Mouse (Mus musculus) liver, embryonic 16.5 days (tissue): ENCODE data around the gene Caln1. TPM values are rescaled to one million over a fixed set of nuclear protein-coding genes. Genes with fewer than 3 reads are reported as not detected.

Experiments
- ATAC-seq: fragments of 200-750 bp; cut with Nextera tagmentation; 2 replicates; pipeline ENCODE4 v1.8.0; 2017; ENCODE audit warnings: low read depth, mild to moderate bottlenecking, moderate number of reproducible peaks, moderate library complexity
- H3K27ac ChIP-seq: fragments of 300-500 bp; sonication (generic); 2 replicates; pipeline ENCODE4 v1.5.1; 2014; ENCODE audit warnings: mild to moderate bottlenecking, low read length
- H3K27me3 ChIP-seq: fragments of 300-500 bp; sonication (generic); 2 replicates; pipeline ENCODE4 v1.6.1; 2014; ENCODE audit warnings: low read depth, low read length, mixed read lengths; ENCODE audit not compliant: control insufficient read depth, insufficient read depth
- H3K36me3 ChIP-seq: fragments of 300-500 bp; sonication (generic); 2 replicates; pipeline ENCODE4 v1.6.1; 2014; ENCODE audit warnings: mild to moderate bottlenecking; ENCODE audit not compliant: control insufficient read depth, insufficient read depth
- H3K4me1 ChIP-seq: fragments of 300-500 bp; sonication (generic); 2 replicates; pipeline ENCODE4 v1.6.1; 2014; ENCODE audit warnings: low read depth, low read length, mixed read lengths; ENCODE audit not compliant: control insufficient read depth
- H3K4me2 ChIP-seq: fragments of 300-500 bp; sonication (generic); 2 replicates; pipeline ENCODE4 v1.6.1; 2014; ENCODE audit warnings: low read depth, low read length, mixed read lengths
- H3K4me3 ChIP-seq: fragments of 300-500 bp; sonication (generic); 2 replicates; pipeline ENCODE4 v1.5.1; 2014; ENCODE audit warnings: low read depth, mild to moderate bottlenecking, low read length
- H3K9ac ChIP-seq: fragments of 300-500 bp; sonication (generic); 2 replicates; pipeline ENCODE4 v1.6.1; 2014; ENCODE audit warnings: low read depth, low read length
- H3K9me3 ChIP-seq: fragments of 300-500 bp; sonication (generic); replicated peaks from 2 replicates; pipeline ENCODE4 v1.6.1; 2016; ENCODE audit warnings: low read length; ENCODE audit not compliant: control insufficient read depth
- WGBS: fragments of 180-500 bp; shearing (Covaris S2); extraction: QIAGEN DNeasy Blood & Tissue Kit; methylation state at CpG from one replicate; pipeline ENCODE4 v1.1.7; 2014; ENCODE audit not compliant: insufficient replicate concordance; 5-methylcytosine and 5-hydroxymethylcytosine counted together
- polyA plus RNA-seq: library from polyadenylated mRNA; unstranded; fragments of >200 nt; fragmentation: Nextera tagmentation; extraction: Ambion mirVana; gene quantifications from 2 replicates; pipeline ENCODE4 v1.2.1, GENCODE M21; 2015

Gene Caln1
- polyA plus RNA-seq, 1 experiment from 2014 or later = not detected

- H3K4me2 ChIP-seq = no peak overlapping the region
- H3K9me3 ChIP-seq = no peaks in the 10 kb centered on the region
- H3K9ac ChIP-seq = no peak overlapping the region
- ATAC-seq = no peak
- H3K27ac ChIP-seq = no peak overlapping the region
- H3K27me3 ChIP-seq = no peaks in the 10 kb centered on the region
- H3K4me3 ChIP-seq = no peak overlapping the region
- 56% methylated on average over 12 of the region's 12 CpGs for WGBS
- no peaks in the 10 kb centered on the region for H3K4me1 ChIP-seq
- no peaks in the 10 kb centered on the region for H3K36me3 ChIP-seq
Measured at GRCm38 (mm10) chr5:130476741-130477140, 107.5 kb downstream of the Caln1 start.

GRCm38 (mm10) chr5:130480290-130480689 lies 111.0 kb downstream of the Caln1 start:
- Histone ChIP-seq H3K9ac (no peak overlapping the region), H3K4me1 (no peaks in the 10 kb centered on the region), H3K27ac (no peak overlapping the region), H3K4me3 (no peak overlapping the region), H3K27me3 (no peaks in the 10 kb centered on the region), H3K9me3 (no peaks in the 10 kb centered on the region), H3K36me3 (no peaks in the 10 kb centered on the region), H3K4me2 (no peak overlapping the region)
- WGBS = 31% methylated on average over 1 of the region's 1 CpGs
- ATAC-seq = no peak

GRCm38 (mm10) chr5:130491471-130491870 lies 122.2 kb downstream of the Caln1 start:
- H3K9me3 ChIP-seq = no peaks in the 10 kb centered on the region
- ATAC-seq = no peak
- no peak overlapping the region for H3K4me3 ChIP-seq
- H3K36me3 ChIP-seq = no peaks in the 10 kb centered on the region
- 68% methylated on average over 5 of the region's 5 CpGs for WGBS
- no peak overlapping the region for H3K27ac ChIP-seq
- no peak overlapping the region for H3K9ac ChIP-seq
- H3K27me3 ChIP-seq = no peaks in the 10 kb centered on the region
- no peaks in the 10 kb centered on the region for H3K4me1 ChIP-seq
- no peak overlapping the region for H3K4me2 ChIP-seq

GRCm38 (mm10) chr5:130492305-130492704 lies 123.0 kb downstream of the Caln1 start:
- Histone ChIP-seq H3K4me1 (no peaks in the 10 kb centered on the region), H3K4me2 (no peak overlapping the region), H3K4me3 (no peak overlapping the region), H3K36me3 (no peaks in the 10 kb centered on the region), H3K27me3 (no peaks in the 10 kb centered on the region), H3K9ac (no peak overlapping the region), H3K27ac (no peak overlapping the region), H3K9me3 (no peaks in the 10 kb centered on the region)
- 65% methylated on average over 7 of the region's 7 CpGs for WGBS
- no peak for ATAC-seq

GRCm38 (mm10) chr5:130502541-130502940 lies 133.3 kb downstream of the Caln1 start:
- Histone ChIP-seq H3K4me2 (no peak overlapping the region), H3K9me3 (no peaks in the 10 kb centered on the region; the same call in 1 of the 2 replicates), H3K27ac (no peak overlapping the region), H3K4me3 (no peak overlapping the region), H3K4me1 (no peaks in the 10 kb centered on the region), H3K36me3 (no peaks in the 10 kb centered on the region), H3K9ac (no peak overlapping the region), H3K27me3 (no peaks in the 10 kb centered on the region)
- WGBS = 75% methylated on average over 9 of the region's 9 CpGs
- no peak for ATAC-seq

GRCm38 (mm10) chr5:130504891-130505290 lies 135.6 kb downstream of the Caln1 start:
- WGBS = 60% methylated on average over 5 of the region's 5 CpGs
- H3K4me1 ChIP-seq = no peaks in the 10 kb centered on the region
- H3K9me3 ChIP-seq = no peaks in the 10 kb centered on the region; the same call in none of the 2 replicates
- no peak for ATAC-seq
- no peaks in the 10 kb centered on the region for H3K36me3 ChIP-seq
- H3K27ac ChIP-seq = no peak overlapping the region
- H3K9ac ChIP-seq = no peak overlapping the region
- H3K27me3 ChIP-seq = no peaks in the 10 kb centered on the region
- H3K4me2 ChIP-seq = no peak overlapping the region
- H3K4me3 ChIP-seq = no peak overlapping the region

GRCm38 (mm10) chr5:130510516-130510915 lies 141.3 kb downstream of the Caln1 start:
- Histone ChIP-seq H3K9ac (no peak overlapping the region), H3K4me3 (no peak overlapping the region), H3K9me3 (no peaks in the 10 kb centered on the region; the same call in none of the 2 replicates), H3K36me3 (no peaks in the 10 kb centered on the region), H3K27me3 (no peaks in the 10 kb centered on the region), H3K27ac (no peak overlapping the region), H3K4me2 (no peak overlapping the region), H3K4me1 (no peaks in the 10 kb centered on the region)
- ATAC-seq = no peak
- WGBS = 71% methylated on average over 2 of the region's 2 CpGs

GRCm38 (mm10) chr5:130515395-130515794 lies 146.1 kb downstream of the Caln1 start:
- Histone ChIP-seq H3K27me3 (no peaks in the 10 kb centered on the region), H3K4me2 (no peak overlapping the region), H3K36me3 (no peaks in the 10 kb centered on the region), H3K9ac (no peak overlapping the region), H3K9me3 (no peaks in the 10 kb centered on the region), H3K27ac (no peak overlapping the region), H3K4me1 (no peaks in the 10 kb centered on the region), H3K4me3 (no peak overlapping the region)
- no peak for ATAC-seq
- WGBS = 65% methylated on average over 6 of the region's 6 CpGs

GRCm38 (mm10) chr5:130520527-130520926 lies 151.3 kb downstream of the Caln1 start:
- WGBS = 23% methylated on average over 2 of the region's 2 CpGs
- Histone ChIP-seq H3K9me3 (no peaks in the 10 kb centered on the region), H3K4me2 (no peak overlapping the region), H3K27me3 (no peaks in the 10 kb centered on the region), H3K27ac (no peak overlapping the region), H3K4me3 (no peak overlapping the region), H3K4me1 (no peaks in the 10 kb centered on the region), H3K9ac (no peak overlapping the region), H3K36me3 (no peaks in the 10 kb centered on the region)
- ATAC-seq = no peak
